Mouse (Mus musculus): Measurements from ENCODE around the gene Fam192a. TPM values are rescaled to one million over a fixed set of nuclear protein-coding genes. Genes with fewer than 3 reads are reported as not detected.

The Fam192a gene
- total RNA-seq, 2 experiments from 2014 or later = 38.6 to 45.6 TPM

DNA sequence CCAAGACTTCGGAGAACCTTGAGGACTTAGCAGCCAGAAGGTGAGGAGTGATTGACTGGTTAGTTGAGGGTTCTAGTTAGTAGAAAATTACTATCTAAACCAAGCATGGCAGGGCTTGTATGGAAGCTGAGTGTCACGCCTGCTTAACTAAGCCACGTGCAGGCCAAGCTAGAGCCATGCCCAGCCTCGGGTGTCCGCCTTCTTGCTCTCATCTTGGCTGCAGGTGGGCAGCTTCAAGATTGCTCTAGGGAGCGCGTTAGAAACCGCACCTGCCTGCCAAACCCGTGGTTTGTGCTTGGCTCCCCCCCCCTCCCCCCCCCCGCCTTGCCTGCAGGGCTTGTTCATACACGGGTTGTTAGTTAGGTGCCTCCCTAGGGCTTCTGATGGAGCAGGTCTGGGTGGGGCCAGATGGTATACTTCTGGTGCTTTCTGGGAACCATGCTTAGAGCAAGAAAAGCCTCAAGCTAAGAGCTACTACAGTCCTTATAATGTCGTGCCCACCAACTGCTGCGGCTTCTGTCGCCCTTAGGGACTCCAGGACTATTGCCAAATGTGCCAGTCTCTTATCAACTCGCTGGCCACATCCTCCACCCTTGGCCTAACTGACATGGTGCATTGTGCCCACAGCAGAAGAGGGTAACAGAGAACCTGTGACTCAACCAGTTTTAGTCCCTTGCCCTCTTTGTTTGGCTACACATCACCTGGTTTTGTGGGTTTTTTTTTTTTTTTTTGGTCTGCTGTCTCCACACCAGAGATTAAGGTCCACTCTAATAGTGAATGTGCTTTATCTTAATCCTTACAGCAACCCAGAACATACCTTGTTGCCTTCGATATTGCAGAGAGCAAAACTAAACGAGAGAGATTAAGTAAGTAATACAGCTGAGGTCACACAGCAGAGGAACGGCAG is 60.7 kb downstream of the Fam192a start:
- H3K27ac ChIP-seq = no peak overlapping the region
- DNase-seq (ENCODE audit: low spot score in 2 of 2) = no peak
- TF ChIP-seq CTCF (conservative IDR thresholded peaks at IDR 0.05) = no peak
- no peak overlapping the region for H3K4me3 ChIP-seq

- no peak for TF ChIP-seq CTCF (conservative IDR thresholded peaks at IDR 0.05)
Observed at GRCm38 (mm10) chr8:94540025-94540424, 61.8 kb downstream of the Fam192a start.

GRCm38 (mm10) chr8:94537456-94537855 is 64.3 kb downstream of the Fam192a start:
- no peak for TF ChIP-seq CTCF (conservative IDR thresholded peaks at IDR 0.05)
- no peak for DNase-seq (ENCODE audit: low spot score in 2 of 2)
- Histone ChIP-seq H3K27ac (no peak overlapping the region), H3K4me3 (no peak overlapping the region)

More at GRCm38 (mm10) chr8:94540025-94540424, 61.8 kb downstream of the Fam192a start:
- DNase-seq (ENCODE audit: low spot score in 2 of 2) = no peak
- no peak overlapping the region for H3K27ac ChIP-seq
- no peak overlapping the region for H3K4me3 ChIP-seq

DNA sequence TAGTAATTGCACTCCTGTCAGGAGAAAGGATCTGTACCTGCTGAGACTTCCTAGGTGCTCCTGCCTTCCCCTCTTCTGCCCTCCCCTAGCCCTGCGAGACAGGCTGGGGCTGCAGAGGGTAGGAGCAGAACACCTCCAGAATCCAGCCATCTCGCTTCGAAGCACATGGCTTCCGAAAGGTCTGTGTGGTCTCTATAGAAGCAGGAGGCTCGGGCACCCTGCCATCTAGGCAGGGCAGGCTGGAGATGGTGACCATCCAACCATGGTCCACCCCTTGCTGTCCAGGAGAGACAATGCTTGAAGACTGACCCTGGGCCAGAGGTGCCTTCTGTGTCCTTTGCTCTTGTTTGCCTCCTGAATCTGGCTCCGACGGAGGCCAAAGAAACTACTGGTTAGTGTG is 66.2 kb downstream of the Fam192a start:
- H3K27ac ChIP-seq = no peak overlapping the region
- no peak for TF ChIP-seq CTCF (conservative IDR thresholded peaks at IDR 0.05)
- no peak overlapping the region for H3K4me3 ChIP-seq
- DNase-seq (ENCODE audit: low spot score in 2 of 2) = no peak

- no peak overlapping the region for H3K4me3 ChIP-seq
- TF ChIP-seq CTCF (conservative IDR thresholded peaks at IDR 0.05) = no peak
Observed at GRCm38 (mm10) chr8:94534612-94535011, 67.2 kb downstream of the Fam192a start.

GRCm38 (mm10) chr8:94532873-94533671 is 68.7 kb downstream of the Fam192a start, which contains the start of gene Cpne2:
Cpne2 (plus strand) TSS chr8:94532990.
- TF ChIP-seq CTCF (conservative IDR thresholded peaks at IDR 0.05) = peak; percentile 75
- Histone ChIP-seq H3K27ac (peak within 1 kb of the TSS; percentile 77), H3K4me3 (peak within 1 kb of the TSS; percentile 76)
- DNase-seq (ENCODE audit: low spot score in 2 of 2) = peak; percentile 26 to 43

More at GRCm38 (mm10) chr8:94534612-94535011, 67.2 kb downstream of the Fam192a start:
- H3K27ac ChIP-seq = no peak overlapping the region
- no peak for DNase-seq (ENCODE audit: low spot score in 2 of 2)

DNA sequence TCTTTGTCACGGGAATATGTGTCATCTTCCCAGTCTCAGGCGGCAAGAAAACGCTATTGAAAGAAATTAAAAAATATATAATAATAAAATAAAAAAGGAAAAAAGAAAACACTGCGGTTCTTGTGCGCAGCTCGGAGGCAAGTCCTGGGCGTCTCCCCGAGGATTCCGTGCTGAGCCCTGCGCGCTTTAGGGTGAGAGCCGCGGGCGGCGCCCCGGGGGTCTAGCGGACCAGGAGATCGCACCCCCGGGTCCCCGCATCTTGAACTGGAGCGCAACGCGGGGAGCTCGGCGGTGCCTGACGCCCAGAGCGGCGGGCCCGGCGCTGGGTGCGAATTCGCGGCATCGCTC is 69.3 kb downstream of the Fam192a start:
- DNase-seq (ENCODE audit: low spot score in 2 of 2) = no peak
- Histone ChIP-seq H3K4me3 (peak overlapping the region; percentile 76), H3K27ac (peak overlapping the region; percentile 77)
- TF ChIP-seq CTCF (conservative IDR thresholded peaks at IDR 0.05) = no peak

GRCm38 (mm10) chr8:94532000-94532399 is 69.8 kb downstream of the Fam192a start:
- no peak for DNase-seq (ENCODE audit: low spot score in 2 of 2)
- no peak for TF ChIP-seq CTCF (conservative IDR thresholded peaks at IDR 0.05)
- peak overlapping the region; percentile 76 for H3K4me3 ChIP-seq
- peak overlapping the region; percentile 77; the same call in 1 of the 2 replicates for H3K27ac ChIP-seq

GRCm38 (mm10) chr8:94530643-94531042 is 71.2 kb downstream of the Fam192a start:
- no peak for TF ChIP-seq CTCF (conservative IDR thresholded peaks at IDR 0.05)
- Histone ChIP-seq H3K27ac (no peak overlapping the region), H3K4me3 (no peak overlapping the region)
- DNase-seq (ENCODE audit: low spot score in 2 of 2) = no peak

DNA sequence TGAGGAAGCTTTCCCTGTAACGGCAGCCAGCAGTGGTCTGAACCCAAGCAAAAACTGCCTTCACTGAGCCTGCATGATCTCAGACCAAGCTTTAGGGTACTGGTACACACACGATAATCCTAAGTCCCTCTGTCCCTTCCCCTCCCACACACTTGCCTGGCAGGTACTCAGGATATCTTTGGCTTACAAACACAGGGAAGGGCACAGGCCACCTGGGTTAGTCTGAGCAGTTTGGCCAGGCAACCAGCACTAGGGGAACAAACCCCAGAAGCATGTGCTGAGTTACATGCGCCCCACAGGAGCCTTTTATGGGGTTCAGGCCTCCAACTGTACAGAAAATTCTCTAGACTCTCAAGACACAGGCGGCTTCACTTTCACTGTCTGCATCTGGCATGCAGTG is 71.9 kb downstream of the Fam192a start:
- H3K27ac ChIP-seq = no peak overlapping the region
- no peak overlapping the region for H3K4me3 ChIP-seq
- no peak for TF ChIP-seq CTCF (conservative IDR thresholded peaks at IDR 0.05)
- no peak for DNase-seq (ENCODE audit: low spot score in 2 of 2)

- H3K4me3 ChIP-seq = no peak overlapping the region
- peak; percentile 63 to 66 for DNase-seq (ENCODE audit: low spot score in 2 of 2)
Observed at GRCm38 (mm10) chr8:94528245-94528644, 73.6 kb downstream of the Fam192a start.

GRCm38 (mm10) chr8:94527178-94527577 is 74.6 kb downstream of the Fam192a start:
- TF ChIP-seq CTCF (conservative IDR thresholded peaks at IDR 0.05) = no peak
- DNase-seq (ENCODE audit: low spot score in 2 of 2) = no peak
- no peak overlapping the region for H3K4me3 ChIP-seq

More at GRCm38 (mm10) chr8:94528245-94528644, 73.6 kb downstream of the Fam192a start:
- no peak overlapping the region for H3K27ac ChIP-seq
- peak; percentile 92 for TF ChIP-seq CTCF (conservative IDR thresholded peaks at IDR 0.05)

GRCm38 (mm10) chr8:94524554-94524953 is 77.2 kb downstream of the Fam192a start:
- TF ChIP-seq CTCF (conservative IDR thresholded peaks at IDR 0.05) = no peak
- Histone ChIP-seq H3K27ac (no peak overlapping the region), H3K4me3 (no peak overlapping the region)
- DNase-seq (ENCODE audit: low spot score in 2 of 2) = no peak

More at GRCm38 (mm10) chr8:94527178-94527577, 74.6 kb downstream of the Fam192a start:
- no peak overlapping the region for H3K27ac ChIP-seq

Other genes with a start within 250 kb of the Fam192a start
- 10 to 100 TPM; 54.4 to 57.3 TPM for gene Herpud1, start 215.6 kb downstream of the Fam192a start, total RNA-seq (2021)
- 1 to 10 TPM in 1 of 2 experiments, under 1 TPM in 1; 0.54 to 1.4 TPM for gene Nlrc5, start 167.6 kb downstream of the Fam192a start, total RNA-seq (2021)
- gene Cpne2, start 69.0 kb downstream of the Fam192a start, total RNA-seq (2021) = 10 to 100 TPM; 29.3 to 35.0 TPM
- gene Rspry1, start 60 bp downstream of the Fam192a start, total RNA-seq (2021) = 10 to 100 TPM; 25.8 to 26.1 TPM
- 100 to 1,000 TPM; 145 to 147 TPM for gene Arl2bp, start 64.6 kb upstream of the Fam192a start, total RNA-seq (2021)
- gene Pllp, start 94.3 kb upstream of the Fam192a start, total RNA-seq (2021) = 10 to 100 TPM; 37.5 to 39.8 TPM
- under 1 TPM in 1 of 2 experiments, not detected in 1; 0.37 TPM for gene Ccl22, start 143.6 kb upstream of the Fam192a start, total RNA-seq (2021)
- 100 to 1,000 TPM; 396 to 397 TPM for gene Cx3cl1, start 170.0 kb upstream of the Fam192a start, total RNA-seq (2021)
- gene Ccl17, start 208.5 kb upstream of the Fam192a start, total RNA-seq (2021) = 1 to 10 TPM; 3.4 to 6.0 TPM
- gene Coq9, start 236.3 kb upstream of the Fam192a start, total RNA-seq (2021) = 10 to 100 TPM; 78.2 to 83.7 TPM
- 10 to 100 TPM; 60.9 to 67.2 TPM for gene Ciapin1, start 236.4 kb upstream of the Fam192a start, total RNA-seq (2021)

Measured in layer of hippocampus, adult 2 months (tissue).